Mouse (Mus musculus): ENCODE measurements around the gene Flywch2. TPM values are rescaled to one million over a fixed set of nuclear protein-coding genes. Genes with fewer than 3 reads are reported as not detected.
A peak's percentile ranks its signal among the peaks of the same experiment; 100 is the strongest.

Gene Flywch2
- polyA plus RNA-seq, 1 experiment from 2014 or later = 4.8 TPM

DNA sequence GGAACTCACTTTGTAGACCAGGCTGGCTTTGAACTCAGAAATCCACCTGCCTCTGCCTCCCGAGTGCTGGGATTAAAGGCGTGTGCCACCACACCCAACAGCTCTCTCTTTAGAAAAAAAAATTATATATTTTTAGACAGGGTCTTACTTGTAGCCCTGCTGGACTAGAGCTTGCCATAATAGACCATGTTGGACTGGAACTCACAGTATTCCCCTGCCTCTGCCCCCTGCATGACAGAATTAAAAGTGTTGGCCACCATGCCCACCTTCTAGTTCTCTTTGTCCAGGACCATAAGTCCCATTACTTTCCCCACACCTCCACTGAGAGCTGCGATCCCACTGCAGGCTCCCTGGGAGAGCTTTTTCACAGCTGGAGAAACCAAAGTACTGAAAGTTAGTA, 38.4 kb downstream of the Flywch2 start:
- H3K27me3 ChIP-seq = peaks cover 58% of the 10 kb centered on the region
- H3K36me3 ChIP-seq = peaks cover 14% of the 10 kb centered on the region; the same call in 1 of the 2 replicates
- no peak overlapping the region for H3K4me3 ChIP-seq
- 75% methylated on average over 3 of the region's 3 CpGs for WGBS
- H3K4me1 ChIP-seq (replicated peaks) = peaks cover 27% of the 10 kb centered on the region
- H3K4me2 ChIP-seq = no peak overlapping the region
- no peak overlapping the region for H3K9ac ChIP-seq
- no peak overlapping the region for H3K27ac ChIP-seq
- H3K9me3 ChIP-seq (replicated peaks) = no peaks in the 10 kb centered on the region
- no peak for ATAC-seq (replicated peaks; ENCODE audit: insufficient number of reproducible peaks, insufficient read depth, low FRiP score, low read depth)

GRCm38 (mm10) chr17:23746767-23747166, 39.1 kb downstream of the Flywch2 start:
- Histone ChIP-seq H3K9me3 (replicated peaks) (no peaks in the 10 kb centered on the region), H3K4me1 (replicated peaks) (peaks cover 34% of the 10 kb centered on the region), H3K4me3 (no peak overlapping the region), H3K9ac (no peak overlapping the region), H3K36me3 (peaks cover 8% of the 10 kb centered on the region; the same call in 1 of the 2 replicates), H3K27me3 (peaks cover 65% of the 10 kb centered on the region), H3K27ac (no peak overlapping the region), H3K4me2 (no peak overlapping the region)
- no peak for ATAC-seq (replicated peaks; ENCODE audit: insufficient number of reproducible peaks, insufficient read depth, low FRiP score, low read depth)
- WGBS = 78% methylated on average over 3 of the region's 3 CpGs

GRCm38 (mm10) chr17:23746311-23746710, 39.6 kb downstream of the Flywch2 start:
- Histone ChIP-seq H3K9me3 (replicated peaks) (no peaks in the 10 kb centered on the region), H3K27ac (no peak overlapping the region), H3K27me3 (peaks cover 70% of the 10 kb centered on the region), H3K9ac (no peak overlapping the region), H3K4me2 (peak overlapping the region; percentile 56), H3K4me3 (peak overlapping the region; percentile 36; the same call in 1 of the 2 replicates), H3K36me3 (0 out of 2 replicates have a peak, but pooled peaks cover 3% of the 10 kb centered on the region), H3K4me1 (replicated peaks) (peaks cover 35% of the 10 kb centered on the region)
- ATAC-seq (replicated peaks; ENCODE audit: insufficient number of reproducible peaks, insufficient read depth, low FRiP score, low read depth) = no peak
- WGBS = 6% methylated on average over 12 of the region's 12 CpGs

- H3K4me3 ChIP-seq = peak within 1 kb of the TSS; percentile 36
- H3K4me1 ChIP-seq (replicated peaks) = peaks cover 38% of the 10 kb centered on the region
- H3K9me3 ChIP-seq (replicated peaks) = no peaks in the 10 kb centered on the region
- H3K9ac ChIP-seq = peak within 1 kb of the TSS; percentile 15; the same call in 1 of the 2 replicates
- H3K36me3 ChIP-seq = no peaks in the 10 kb centered on the region
- under 1% methylated on average over 37 of the region's 45 CpGs for WGBS
- H3K27ac ChIP-seq = no peak within 1 kb of the TSS
- H3K4me2 ChIP-seq = peak within 1 kb of the TSS; percentile 56
- H3K27me3 ChIP-seq = peaks cover 77% of the 10 kb centered on the region
- no peak for ATAC-seq (replicated peaks; ENCODE audit: insufficient number of reproducible peaks, insufficient read depth, low FRiP score, low read depth)
These were observed 40.3 kb downstream of the Flywch2 start, which contains the start of gene Kremen2 for GRCm38 (mm10) chr17:23745301-23746251. Gene Kremen2, minus strand, starts transcription at chr17:23745833.

DNA sequence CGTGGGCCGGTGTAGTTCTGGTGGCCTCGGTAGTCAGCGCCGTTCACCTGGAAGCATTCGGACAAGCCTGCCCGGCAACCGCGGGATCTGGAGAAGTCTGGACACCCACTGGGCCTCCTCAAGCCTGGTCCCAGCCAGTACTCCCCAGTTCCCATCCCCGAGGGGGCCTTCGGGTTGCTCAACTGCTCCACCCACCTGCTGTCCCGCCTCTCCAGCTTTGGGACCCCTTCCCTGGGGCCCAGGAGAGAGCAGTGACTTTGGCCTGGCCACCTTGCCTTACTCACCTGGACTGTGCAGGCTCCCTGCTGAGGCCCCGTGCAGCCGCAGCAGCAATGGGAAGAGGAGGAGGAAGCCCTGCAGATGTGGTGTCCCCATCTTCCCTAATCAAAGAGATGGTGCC, 41.2 kb downstream of the Flywch2 start:
- H3K9ac ChIP-seq = no peak overlapping the region
- peaks cover 79% of the 10 kb centered on the region for H3K27me3 ChIP-seq
- peak overlapping the region; percentile 36 for H3K4me3 ChIP-seq
- WGBS = 3% methylated on average over 14 of the region's 14 CpGs
- no peaks in the 10 kb centered on the region for H3K36me3 ChIP-seq
- no peaks in the 10 kb centered on the region for H3K9me3 ChIP-seq (replicated peaks)
- no peak for ATAC-seq (replicated peaks; ENCODE audit: insufficient number of reproducible peaks, insufficient read depth, low FRiP score, low read depth)
- no peak overlapping the region for H3K27ac ChIP-seq
- H3K4me1 ChIP-seq (replicated peaks) = peaks cover 46% of the 10 kb centered on the region
- peak overlapping the region; percentile 56 for H3K4me2 ChIP-seq

DNA sequence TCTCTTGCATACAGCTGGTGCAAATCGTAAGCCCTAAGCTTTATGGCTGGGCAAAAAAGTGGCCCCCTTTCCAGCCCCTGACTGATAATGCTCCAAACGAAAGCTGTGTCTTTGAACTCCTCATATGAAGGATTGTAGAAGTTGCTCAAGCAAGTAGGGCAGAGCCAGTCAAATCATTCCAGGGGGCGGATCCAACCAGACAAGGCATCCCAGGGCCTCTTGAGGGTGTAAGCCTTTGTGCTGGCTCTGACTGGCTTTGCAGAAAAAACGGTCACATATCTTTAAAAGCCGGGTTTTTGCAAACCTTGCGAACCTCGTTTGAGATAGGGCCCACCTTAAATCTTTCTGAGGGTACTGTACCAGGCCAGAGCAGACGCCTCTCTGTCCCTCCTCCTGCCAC, 41.8 kb downstream of the Flywch2 start:
- Histone ChIP-seq H3K4me1 (replicated peaks) (peaks cover 49% of the 10 kb centered on the region), H3K4me3 (no peak overlapping the region), H3K27me3 (peaks cover 81% of the 10 kb centered on the region), H3K27ac (no peak overlapping the region), H3K4me2 (no peak overlapping the region), H3K9me3 (replicated peaks) (no peaks in the 10 kb centered on the region), H3K36me3 (no peaks in the 10 kb centered on the region), H3K9ac (no peak overlapping the region)
- WGBS = 28% methylated on average over 8 of the region's 8 CpGs
- no peak for ATAC-seq (replicated peaks; ENCODE audit: insufficient number of reproducible peaks, insufficient read depth, low FRiP score, low read depth)

GRCm38 (mm10) chr17:23742941-23743340, 42.9 kb downstream of the Flywch2 start:
- no peaks in the 10 kb centered on the region for H3K9me3 ChIP-seq (replicated peaks)
- H3K4me1 ChIP-seq (replicated peaks) = peaks cover 59% of the 10 kb centered on the region
- ATAC-seq (replicated peaks; ENCODE audit: insufficient number of reproducible peaks, insufficient read depth, low FRiP score, low read depth) = no peak
- 56% methylated on average over 12 of the region's 12 CpGs for WGBS
- peak overlapping the region; percentile 27; the same call in 1 of the 2 replicates for H3K4me3 ChIP-seq
- no peak overlapping the region for H3K27ac ChIP-seq
- no peak overlapping the region for H3K9ac ChIP-seq
- H3K4me2 ChIP-seq = no peak overlapping the region; the same call in 1 of the 2 replicates
- peaks cover 81% of the 10 kb centered on the region for H3K27me3 ChIP-seq
- H3K36me3 ChIP-seq = no peaks in the 10 kb centered on the region

DNA sequence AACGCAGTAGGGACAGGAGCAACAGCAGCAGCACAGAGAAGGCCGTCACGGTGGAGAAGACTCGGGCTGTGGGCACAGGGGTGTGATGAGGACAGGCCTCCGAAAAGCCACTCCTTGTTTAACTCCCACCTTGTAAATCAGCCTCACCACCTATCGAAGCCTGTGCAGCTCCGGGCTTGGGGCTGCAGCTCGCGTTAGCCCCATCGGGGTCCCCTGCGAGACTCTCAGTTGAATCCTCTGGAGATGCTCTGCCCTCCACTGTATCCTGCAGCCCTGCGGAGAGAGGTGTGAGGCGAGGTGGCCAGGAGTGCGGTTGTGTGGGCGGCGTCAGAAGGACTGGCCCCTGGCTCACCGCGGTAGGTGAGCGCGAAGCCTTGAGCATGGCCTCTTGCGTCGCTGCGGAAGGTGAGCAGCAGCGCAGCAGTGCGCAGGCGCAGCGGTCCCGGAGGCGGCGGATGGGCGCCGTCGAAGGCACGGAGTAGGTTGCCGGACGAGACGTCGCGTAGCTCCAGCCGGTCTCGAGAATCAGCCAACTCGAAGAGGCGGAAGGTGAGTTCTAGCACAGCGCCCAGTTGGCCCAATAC, 43.6 kb downstream of the Flywch2 start:
- Histone ChIP-seq H3K27ac (no peak overlapping the region), H3K36me3 (no peaks in the 10 kb centered on the region), H3K9ac (no peak overlapping the region), H3K4me2 (peak overlapping the region; percentile 39), H3K4me1 (replicated peaks) (peaks cover 59% of the 10 kb centered on the region), H3K9me3 (replicated peaks) (no peaks in the 10 kb centered on the region), H3K27me3 (peaks cover 76% of the 10 kb centered on the region), H3K4me3 (peak overlapping the region; percentile 27)
- 7% methylated on average over 44 of the region's 44 CpGs for WGBS
- no peak for ATAC-seq (replicated peaks; ENCODE audit: insufficient number of reproducible peaks, insufficient read depth, low FRiP score, low read depth)

DNA sequence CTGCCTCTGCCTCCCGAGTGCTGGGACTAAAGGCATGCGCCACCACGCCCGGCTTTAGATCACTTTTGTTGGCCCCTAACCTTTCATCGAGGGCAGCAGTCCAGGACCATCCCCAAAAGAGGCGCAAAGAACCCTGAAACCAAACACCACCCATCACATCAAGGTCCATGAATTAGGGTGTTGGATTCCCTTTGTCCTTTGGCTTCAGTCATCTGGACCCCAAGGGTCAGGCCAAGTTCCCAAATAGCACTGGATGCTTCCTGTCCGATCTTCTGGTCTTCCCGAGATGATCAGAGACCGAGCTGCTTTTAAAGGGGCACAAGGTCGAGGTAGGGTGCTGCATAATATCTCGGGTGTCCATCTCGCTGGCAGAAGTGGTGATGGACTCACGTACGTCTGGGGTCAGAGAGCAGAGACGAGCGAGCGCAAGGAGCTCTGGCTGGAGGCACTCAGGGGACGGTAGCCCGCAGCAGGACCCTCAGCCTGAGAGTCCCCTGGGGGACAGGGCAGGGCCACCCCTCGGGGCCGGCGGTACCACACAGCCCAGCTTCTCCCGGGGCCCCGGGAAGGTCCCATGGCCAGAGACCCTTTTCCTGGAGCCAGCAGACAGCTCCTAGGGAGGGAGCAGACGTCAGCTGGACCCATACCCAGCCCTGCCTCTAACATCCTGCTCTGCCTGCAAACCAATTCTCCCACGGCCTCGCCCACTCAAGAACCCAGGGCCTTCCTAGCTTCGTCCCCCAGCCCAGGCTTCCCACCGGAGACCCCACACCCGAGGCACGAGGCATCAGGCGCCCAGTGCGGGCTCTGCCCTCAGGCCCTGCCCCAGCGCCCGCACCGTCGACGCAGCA, 44.3 kb downstream of the Flywch2 start:
- WGBS = 44% methylated on average over 38 of the region's 38 CpGs
- peaks cover 3% of the 10 kb centered on the region; the same call in 1 of the 2 replicates for H3K36me3 ChIP-seq
- peak overlapping the region; percentile 27 for H3K4me3 ChIP-seq
- peaks cover 59% of the 10 kb centered on the region for H3K4me1 ChIP-seq (replicated peaks)
- peaks cover 69% of the 10 kb centered on the region for H3K27me3 ChIP-seq
- peak overlapping the region; percentile 39 for H3K4me2 ChIP-seq
- no peaks in the 10 kb centered on the region for H3K9me3 ChIP-seq (replicated peaks)
- ATAC-seq (replicated peaks; ENCODE audit: insufficient number of reproducible peaks, insufficient read depth, low FRiP score, low read depth) = no peak
- no peak overlapping the region for H3K27ac ChIP-seq
- H3K9ac ChIP-seq = no peak overlapping the region

- Histone ChIP-seq H3K4me3 (peak within 1 kb of the TSS; percentile 75), H3K27ac (peak within 1 kb of the TSS; percentile 69), H3K9me3 (replicated peaks) (no peaks in the 10 kb centered on the region), H3K27me3 (peaks cover 60% of the 10 kb centered on the region), H3K9ac (peak within 1 kb of the TSS; percentile 74), H3K4me2 (peak within 1 kb of the TSS; percentile 99), H3K4me1 (replicated peaks) (peaks cover 52% of the 10 kb centered on the region), H3K36me3 (peaks cover 3% of the 10 kb centered on the region; the same call in 1 of the 2 replicates)
- WGBS = 7% methylated on average over 13 of the region's 13 CpGs
- ATAC-seq (replicated peaks; ENCODE audit: insufficient number of reproducible peaks, insufficient read depth, low FRiP score, low read depth) = peak; percentile 4; the same call in 1 of the 2 replicates
These were observed 45.3 kb downstream of the Flywch2 start, which contains the start of gene Paqr4 for GRCm38 (mm10) chr17:23740598-23741021. Gene Paqr4, minus strand, starts transcription at chr17:23740867.
